In genomic region chr10:74989814-74990213, GRCm38 (mm10) we compare ENCODE assay signal across 24 mouse cellular contexts. TPM values are rescaled to one million over a fixed set of nuclear protein-coding genes. Genes with fewer than 3 reads are reported as not detected.
A peak's percentile ranks its signal among the peaks of the same experiment; 100 is the strongest.
DNase-seq lines count a peak whose midpoint lies in the region; ATAC-seq and TF ChIP-seq lines count a peak whose summit lies in the region.
"Had no signal": no experiment of that assay in that cellular context is flagged by ENCODE, and none has a peak within 500 bp of the region (broad histone marks: within the 10 kb centered on the region; RNA-seq: fewer than 3 reads in every experiment).

No protein-coding gene starts in this region.

- no peaks in the 10 kb centered on the region for H3K27me3 ChIP-seq in hindbrain, postnatal 0 days (ENCODE audit: insufficient read depth, low read length)
- no peaks in the 10 kb centered on the region for H3K27me3 ChIP-seq in hindbrain, embryonic 16.5 days (replicated peaks; ENCODE audit: control insufficient read depth, insufficient read depth, low read length)
- no peaks in the 10 kb centered on the region; the same call in 1 of the 2 replicates for H3K27me3 ChIP-seq in lung, embryonic 14.5 days (ENCODE audit: insufficient read depth, low read length)
- no peaks in the 10 kb centered on the region for H3K27me3 ChIP-seq in stomach, postnatal 0 days (ENCODE audit: control insufficient read depth, insufficient read depth, low read length)
- H3K27me3 ChIP-seq: forebrain, embryonic 13.5 days; hindbrain, embryonic 15.5 days; stomach, embryonic 15.5 days had no signal

- TF ChIP-seq EP300 in stomach, postnatal 0 days (optimal IDR thresholded peaks at IDR 0.05) = no peak

- no peak for DNase-seq in hindbrain, postnatal 0 days (ENCODE audit: low spot score)
- peak; percentile 14 for DNase-seq in lung, embryonic 14.5 days
- no peak for DNase-seq in lung, adult 2 months
- DNase-seq in thymus, postnatal 25 days = peak; percentile 12
- no peak for DNase-seq in thymus, adult 18-20 months
- DNase-seq in stomach, postnatal 0 days (ENCODE audit: low spot score) = peak; percentile 24
- no peak for DNase-seq in heart, postnatal 14 days
- DNase-seq: cerebellum, postnatal 14 days; gastrocnemius, postnatal 36 days; kidney, adult 8-10 months; layer of hippocampus, postnatal 36 days; left cerebral cortex, postnatal 4 days had no signal

- WGBS in hindbrain, postnatal 0 days = 74% methylated on average over 4 of the region's 4 CpGs
- WGBS in hindbrain, embryonic 16.5 days = 73% methylated on average over 4 of the region's 4 CpGs
- WGBS in lung, embryonic 14.5 days = 60% methylated on average over 4 of the region's 4 CpGs
- WGBS in lung, adult 2 months = 78% methylated on average over 4 of the region's 4 CpGs
- WGBS in stomach, postnatal 0 days = 73% methylated on average over 4 of the region's 4 CpGs

- no peak overlapping the region for H3K9ac ChIP-seq in hindbrain, postnatal 0 days (replicated peaks; ENCODE audit: low read length)
- H3K9ac ChIP-seq in hindbrain, embryonic 16.5 days (ENCODE audit: low read depth, low read length) = no peak overlapping the region
- H3K9ac ChIP-seq in lung, embryonic 14.5 days = no peak overlapping the region
- H3K9ac ChIP-seq in stomach, postnatal 0 days (ENCODE audit: low read length) = no peak overlapping the region
- H3K9ac ChIP-seq: forebrain, embryonic 13.5 days; hindbrain, embryonic 15.5 days; stomach, embryonic 15.5 days had no signal

- peaks cover 16% of the 10 kb centered on the region; the same call in 1 of the 2 replicates for H3K36me3 ChIP-seq in hindbrain, postnatal 0 days (ENCODE audit: insufficient read depth, low read length)
- H3K36me3 ChIP-seq in hindbrain, embryonic 16.5 days (ENCODE audit: control insufficient read depth, insufficient read depth, low read length) = peaks cover 12% of the 10 kb centered on the region; the same call in 1 of the 2 replicates
- H3K36me3 ChIP-seq in lung, embryonic 14.5 days (ENCODE audit: insufficient read depth) = no peaks in the 10 kb centered on the region
- no peaks in the 10 kb centered on the region for H3K36me3 ChIP-seq in stomach, postnatal 0 days (ENCODE audit: control insufficient read depth, insufficient read depth, low read length)
- H3K36me3 ChIP-seq: stomach, embryonic 15.5 days had no signal

- intact Hi-C loops in heart, postnatal 14 days (cut with DNase I) = no loop called here

- no peak overlapping the region for H3K4me3 ChIP-seq in hindbrain, postnatal 0 days (ENCODE audit: low read length)
- H3K4me3 ChIP-seq in hindbrain, embryonic 16.5 days (ENCODE audit: low read length) = no peak overlapping the region
- H3K4me3 ChIP-seq in lung, embryonic 14.5 days (ENCODE audit: low read depth, low read length) = no peak overlapping the region
- no peak overlapping the region for H3K4me3 ChIP-seq in lung, adult 2 months (replicated peaks; ENCODE audit: extremely low read depth, low read depth, low read length)
- H3K4me3 ChIP-seq in stomach, postnatal 0 days (ENCODE audit: low read depth, low read length) = no peak overlapping the region
- H3K4me3 ChIP-seq: forebrain, embryonic 13.5 days; heart, embryonic 10.5 days; hindbrain, embryonic 15.5 days; stomach, embryonic 15.5 days had no signal

- no peaks in the 10 kb centered on the region for H3K9me3 ChIP-seq in hindbrain, postnatal 0 days (ENCODE audit: low read length)
- H3K9me3 ChIP-seq in hindbrain, embryonic 16.5 days (ENCODE audit: control insufficient read depth, low read length) = no peaks in the 10 kb centered on the region
- no peaks in the 10 kb centered on the region for H3K9me3 ChIP-seq in lung, embryonic 14.5 days (ENCODE audit: low read depth, low read length)
- no peaks in the 10 kb centered on the region for H3K9me3 ChIP-seq in stomach, postnatal 0 days (ENCODE audit: control insufficient read depth, low read length)
- H3K9me3 ChIP-seq: forebrain, embryonic 13.5 days; heart, embryonic 10.5 days; hindbrain, embryonic 15.5 days; stomach, embryonic 15.5 days had no signal

- TF ChIP-seq CTCF in hindbrain, postnatal 0 days (IDR thresholded peaks at IDR 0.05; ENCODE audit: low read depth) = peak; percentile 40; the same call in 1 of the 2 replicates
- peak; percentile 39; the same call in 1 of the 2 replicates for TF ChIP-seq CTCF in lung, embryonic 14.5 days (IDR thresholded peaks at IDR 0.05; ENCODE audit: low read depth)
- TF ChIP-seq CTCF in lung, adult 2 months (IDR thresholded peaks at IDR 0.05; ENCODE audit: insufficient read depth, low read length) = no peak
- peak; percentile 47 for TF ChIP-seq CTCF in stomach, postnatal 0 days (IDR thresholded peaks at IDR 0.05; ENCODE audit: low read depth)

- no peak overlapping the region for H3K4me2 ChIP-seq in hindbrain, postnatal 0 days (ENCODE audit: low read depth, low read length)
- H3K4me2 ChIP-seq in hindbrain, embryonic 16.5 days (ENCODE audit: low read length) = no peak overlapping the region
- H3K4me2 ChIP-seq in lung, embryonic 14.5 days = no peak overlapping the region
- H3K4me2 ChIP-seq in stomach, postnatal 0 days (replicated peaks; ENCODE audit: low read depth) = no peak overlapping the region
- H3K4me2 ChIP-seq: forebrain, embryonic 13.5 days; hindbrain, embryonic 15.5 days; stomach, embryonic 15.5 days had no signal

- H3K4me1 ChIP-seq in hindbrain, postnatal 0 days (ENCODE audit: insufficient read depth, low read length) = peaks cover 2% of the 10 kb centered on the region; the same call in 1 of the 2 replicates
- H3K4me1 ChIP-seq in hindbrain, embryonic 16.5 days (ENCODE audit: control insufficient read depth, insufficient read depth, low read depth, low read length) = peaks cover 8% of the 10 kb centered on the region
- H3K4me1 ChIP-seq in lung, embryonic 14.5 days (ENCODE audit: insufficient read depth) = no peaks in the 10 kb centered on the region
- no peaks in the 10 kb centered on the region for H3K4me1 ChIP-seq in lung, adult 2 months (ENCODE audit: control insufficient read depth, insufficient read depth, low read length)
- H3K4me1 ChIP-seq in stomach, postnatal 0 days (replicated peaks; ENCODE audit: control insufficient read depth, insufficient read depth) = no peaks in the 10 kb centered on the region

- no peak for TF ChIP-seq POLR2A in lung, adult 2 months (IDR thresholded peaks at IDR 0.05; ENCODE audit: borderline replicate concordance, extremely low read depth, low read depth, low read length)

- no peak overlapping the region for H3K27ac ChIP-seq in hindbrain, postnatal 0 days
- no peak overlapping the region for H3K27ac ChIP-seq in hindbrain, embryonic 16.5 days (ENCODE audit: low read depth, low read length)
- no peak overlapping the region for H3K27ac ChIP-seq in lung, embryonic 14.5 days (ENCODE audit: low read depth)
- H3K27ac ChIP-seq in stomach, postnatal 0 days (replicated peaks) = no peak overlapping the region
- H3K27ac ChIP-seq: forebrain, embryonic 13.5 days; hindbrain, embryonic 15.5 days; stomach, embryonic 15.5 days had no signal

- no peak for ATAC-seq in hindbrain, postnatal 0 days
- no peak for ATAC-seq in hindbrain, embryonic 16.5 days
- no peak for ATAC-seq in lung, embryonic 14.5 days (ENCODE audit: insufficient read depth)
- ATAC-seq in stomach, postnatal 0 days (ENCODE audit: low FRiP score, low TSS enrichment) = no peak
- ATAC-seq: forebrain, embryonic 13.5 days; midbrain, embryonic 16.5 days had no signal

RNA-seq across cellular contexts. Expression of gene Gnaz, which starts 22.8 kb away (rescaled TPM):
- total RNA-seq in hindbrain, postnatal 0 days (2014; rRNA removed) = 166 and 178 TPM in 2 replicates
- 88.3 and 99.9 TPM in 2 replicates for polyA plus RNA-seq in hindbrain, postnatal 0 days (2015; fragmentation: Nextera tagmentation; extraction: Ambion mirVana)
- polyA plus RNA-seq in hindbrain, embryonic 16.5 days (2015; fragmentation: Nextera tagmentation; extraction: Ambion mirVana) = 87.3 and 96.0 TPM in 2 replicates
- polyA plus RNA-seq in lung, embryonic 14.5 days (2014; fragmentation: Nextera tagmentation; extraction: Ambion mirVana) = 2.9 and 3.2 TPM in 2 replicates
- 3.0 and 4.6 TPM in 2 replicates for polyA plus RNA-seq in lung, adult 2 months (2012; rRNA removed)
- polyA plus RNA-seq in stomach, postnatal 0 days (2015; fragmentation: Nextera tagmentation; extraction: Ambion mirVana) = 3.4 and 3.9 TPM in 2 replicates
- total RNA-seq in heart, postnatal 14 days (2021) = under 1 TPM; 0.60 to 0.98 TPM
- total RNA-seq: MEL had no signal
- polyA plus RNA-seq: liver, adult 2 months had no signal

RNA-seq across cellular contexts. Expression of gene Rsph14, which starts 42.6 kb away (rescaled TPM):
- 1.7 TPM in 1 of 2 replicates, not detected in the other for total RNA-seq in hindbrain, postnatal 0 days (2014; rRNA removed)
- polyA plus RNA-seq in hindbrain, postnatal 0 days (2015; fragmentation: Nextera tagmentation; extraction: Ambion mirVana) = 0.43 and 0.46 TPM in 2 replicates
- 0.49 and 0.81 TPM in 2 replicates for polyA plus RNA-seq in hindbrain, embryonic 16.5 days (2015; fragmentation: Nextera tagmentation; extraction: Ambion mirVana)
- not detected in 2 replicates for polyA plus RNA-seq in lung, embryonic 14.5 days (2014; fragmentation: Nextera tagmentation; extraction: Ambion mirVana)
- 3.3 and 6.1 TPM in 2 replicates for polyA plus RNA-seq in lung, adult 2 months (2012; rRNA removed)
- polyA plus RNA-seq in stomach, postnatal 0 days (2015; fragmentation: Nextera tagmentation; extraction: Ambion mirVana) = not detected in 2 replicates
- not detected for total RNA-seq in heart, postnatal 14 days (2021)
- total RNA-seq: gastrocnemius, postnatal 36 days; heart, postnatal 25 days; liver, adult 2 months; MEL had no signal
- polyA plus RNA-seq: C2C12; heart, embryonic 10.5 days; large intestine, adult 2 months; liver, adult 2 months; spleen, adult 2 months; stomach, embryonic 15.5 days had no signal

RNA-seq across cellular contexts. Expression of gene Rab36, which starts 47.0 kb away (rescaled TPM):
- 16.7 and 17.7 TPM in 2 replicates for total RNA-seq in hindbrain, postnatal 0 days (2014; rRNA removed)
- 25.3 TPM in 2 replicates for polyA plus RNA-seq in hindbrain, postnatal 0 days (2015; fragmentation: Nextera tagmentation; extraction: Ambion mirVana)
- 19.5 and 22.2 TPM in 2 replicates for polyA plus RNA-seq in hindbrain, embryonic 16.5 days (2015; fragmentation: Nextera tagmentation; extraction: Ambion mirVana)
- polyA plus RNA-seq in lung, embryonic 14.5 days (2014; fragmentation: Nextera tagmentation; extraction: Ambion mirVana) = 12.8 and 14.8 TPM in 2 replicates
- polyA plus RNA-seq in lung, adult 2 months (2012; rRNA removed) = 13.4 and 19.3 TPM in 2 replicates
- polyA plus RNA-seq in stomach, postnatal 0 days (2015; fragmentation: Nextera tagmentation; extraction: Ambion mirVana) = 1.9 and 2.0 TPM in 2 replicates
- 1 to 10 TPM in 1 of 2 experiments, under 1 TPM in 1; 0.80 to 1.2 TPM for total RNA-seq in heart, postnatal 14 days (2021)
- total RNA-seq: MEL had no signal

Comparison
In these comparisons a context has a peak if more than half of its experiments do, and no peak if none do; other contexts are left out.
1. DNase-seq: peak in lung, embryonic 14.5 days (single experiment), thymus, postnatal 25 days (single experiment) and stomach, postnatal 0 days (single experiment); none in hindbrain, postnatal 0 days (single experiment), lung, adult 2 months (single experiment), thymus, adult 18-20 months (0 of 2) and heart, postnatal 14 days (0 of 2).
2. RNA of gene Gnaz, which starts 22.8 kb away (polyA plus RNA-seq): 88.3 to 99.9 TPM in hindbrain, postnatal 0 days and 87.3 to 96.0 TPM in hindbrain, embryonic 16.5 days; 3.0 to 4.6 TPM in lung, adult 2 months, 3.4 to 3.9 TPM in stomach, postnatal 0 days and 2.9 to 3.2 TPM in lung, embryonic 14.5 days; every median in the first group is over 10 times any median in the second.